8 mouse cellular contexts compared by ENCODE assay signal in genomic region chr9:61373942-61374900, GRCm38 (mm10). TPM values are rescaled to one million over a fixed set of nuclear protein-coding genes. Genes with fewer than 3 reads are reported as not detected.
DNase-seq lines count a peak whose midpoint lies in the region; ATAC-seq and TF ChIP-seq lines count a peak whose summit lies in the region.

No protein-coding gene starts in this region.

- H3K36me3 ChIP-seq in G1E (replicated peaks), result peaks cover 28% of the 10 kb centered on the region
- H3K36me3 ChIP-seq in hindbrain, embryonic 11.5 days (ENCODE audit: control insufficient read depth, insufficient read depth, low read length), result no peaks in the 10 kb centered on the region
- H3K36me3 ChIP-seq in liver, embryonic 14.5 days (replicated peaks; ENCODE audit: control insufficient read depth, insufficient read depth, low read depth), result no peaks in the 10 kb centered on the region

- H3K27me3 ChIP-seq in G1E (ENCODE audit: insufficient read depth, low read length), result peaks cover 6% of the 10 kb centered on the region
- no peaks in the 10 kb centered on the region for H3K27me3 ChIP-seq in hindbrain, embryonic 11.5 days (ENCODE audit: control insufficient read depth, insufficient read depth, low read length)
- H3K27me3 ChIP-seq in liver, embryonic 14.5 days (ENCODE audit: control insufficient read depth, insufficient read depth, low read length), result peaks cover 28% of the 10 kb centered on the region

- under 1% methylated on average over 49 of the region's 51 CpGs for WGBS in hindbrain, embryonic 11.5 days
- WGBS in liver, embryonic 14.5 days (ENCODE audit: insufficient replicate concordance), result 3% methylated on average over 42 of the region's 51 CpGs
- WGBS in olfactory bulb, adult 2 months, result 3% methylated on average over 51 of the region's 51 CpGs

- H3K4me3 ChIP-seq in G1E (ENCODE audit: low read depth, low read length), result peak overlapping the region; percentile 75
- H3K4me3 ChIP-seq in hindbrain, embryonic 11.5 days (ENCODE audit: low read depth, low read length), result peak overlapping the region; percentile 98
- peak overlapping the region; percentile 72 to 77 for H3K4me3 ChIP-seq in liver, embryonic 14.5 days (ENCODE audit: insufficient read depth in 1 of 2, low read depth in 2 of 2, low read length in 2 of 2)
- H3K4me3 ChIP-seq in olfactory bulb, adult 2 months (ENCODE audit: insufficient read depth, low read depth, low read length), result peak overlapping the region; percentile 68

- peak overlapping the region; percentile 49 for H3K4me2 ChIP-seq in hindbrain, embryonic 11.5 days (replicated peaks; ENCODE audit: low read depth, low read length)
- peak overlapping the region; percentile 99 for H3K4me2 ChIP-seq in liver, embryonic 14.5 days (ENCODE audit: low read depth)

- peaks cover 42% of the 10 kb centered on the region for H3K4me1 ChIP-seq in G1E (ENCODE audit: insufficient read depth, low read depth, low read length)
- peaks cover 35% of the 10 kb centered on the region for H3K4me1 ChIP-seq in hindbrain, embryonic 11.5 days (replicated peaks; ENCODE audit: control insufficient read depth, insufficient read depth, low read length)
- peaks cover 31 to 36% of the 10 kb centered on the region in 2 experiments for H3K4me1 ChIP-seq in liver, embryonic 14.5 days (replicated peaks; ENCODE audit: control insufficient read depth in 2 of 2, insufficient read depth in 2 of 2, low read length in 1 of 2)
- peaks cover 38% of the 10 kb centered on the region for H3K4me1 ChIP-seq in olfactory bulb, adult 2 months (ENCODE audit: control insufficient read depth, insufficient read depth, low read length)

- TF ChIP-seq EP300 in liver, embryonic 14.5 days (IDR thresholded peaks at IDR 0.05; ENCODE audit: low read depth), result no peak

- H3K9ac ChIP-seq in hindbrain, embryonic 11.5 days (ENCODE audit: low read depth, low read length), result peak overlapping the region; percentile 100
- H3K9ac ChIP-seq in liver, embryonic 14.5 days (replicated peaks), result peak overlapping the region; percentile 66

- H3K27ac ChIP-seq in hindbrain, embryonic 11.5 days (ENCODE audit: low read depth, low read length), result peak overlapping the region; percentile 93
- H3K27ac ChIP-seq in liver, embryonic 14.5 days, result no peak overlapping the region
- peak overlapping the region; percentile 22; the same call in 1 of the 2 replicates for H3K27ac ChIP-seq in olfactory bulb, adult 2 months (ENCODE audit: insufficient read depth, low read depth, low read length)

- no peak for TF ChIP-seq POLR2A in olfactory bulb, adult 2 months (IDR thresholded peaks at IDR 0.05; ENCODE audit: insufficient read depth, low read depth, low read length)

- DNase-seq in kidney, adult 11 months, result peak; percentile 35
- no peak for DNase-seq in kidney, adult 9 months
- DNase-seq in G1E (ENCODE audit: low spot score), result no peak
- DNase-seq in embryo, embryonic 11 days, result peak; percentile 92
- DNase-seq in hindbrain, embryonic 11.5 days (ENCODE audit: low spot score), result peak; percentile 85
- no peak for DNase-seq in liver, embryonic 14.5 days (ENCODE audit: low read depth in 3 of 3, low spot score in 3 of 3)

- TF ChIP-seq CTCF in G1E (IDR thresholded peaks at IDR 0.05; ENCODE audit: low read depth, low read length), result no peak
- TF ChIP-seq CTCF in liver, embryonic 14.5 days (IDR thresholded peaks at IDR 0.05; ENCODE audit: low read depth), result no peak
- TF ChIP-seq CTCF in olfactory bulb, adult 2 months (IDR thresholded peaks at IDR 0.05; ENCODE audit: insufficient read depth, low read depth, low read length), result no peak

- H3K9me3 ChIP-seq in G1E (replicated peaks), result peaks cover 14% of the 10 kb centered on the region
- H3K9me3 ChIP-seq in hindbrain, embryonic 11.5 days (ENCODE audit: control insufficient read depth, low read length), result no peaks in the 10 kb centered on the region
- H3K9me3 ChIP-seq in liver, embryonic 14.5 days (ENCODE audit: control insufficient read depth, low read length), result no peaks in the 10 kb centered on the region

- ATAC-seq in G1E (ENCODE audit: extremely low read depth, insufficient number of reproducible peaks, low FRiP score, poor library complexity, severe bottlenecking), result no peak
- ATAC-seq in hindbrain, embryonic 11.5 days (ENCODE audit: low FRiP score), result no peak
- ATAC-seq in liver, embryonic 14.5 days (ENCODE audit: insufficient read depth), result no peak
- ATAC-seq in frontal cortex, adult (ENCODE audit: low TSS enrichment), result no peak

RNA-seq across cellular contexts. Expression of gene Tle3, which starts 2.1 kb away (rescaled TPM):
- total RNA-seq in G1E (2014; fragmentation: Nextera tagmentation), result 131 and 136 TPM in 2 replicates
- total RNA-seq in G1E (2017), result 22.7 and 29.7 TPM in 2 replicates
- 144 and 162 TPM in 2 replicates for polyA plus RNA-seq in G1E (2012)
- 33.7 and 36.7 TPM in 2 replicates for polyA plus RNA-seq in hindbrain, embryonic 11.5 days (2014; fragmentation: Nextera tagmentation; extraction: Ambion mirVana)
- polyA plus RNA-seq in liver, embryonic 14.5 days (2012; rRNA removed), result 4.6 and 4.7 TPM in 2 replicates
- 2.7 and 2.9 TPM in 2 replicates for polyA plus RNA-seq in liver, embryonic 14.5 days (2014; fragmentation: Nextera tagmentation; extraction: Ambion mirVana)
- polyA plus RNA-seq in olfactory bulb, adult 2 months (2012; ENCODE audit: insufficient read depth, insufficient read length, low replicate concordance, missing spikeins), result not detected in 2 replicates

Comparison
In these comparisons a context has a peak if more than half of its experiments do, and no peak if none do; other contexts are left out.
1. DNase-seq: peak in kidney, adult 11 months (single experiment), embryo, embryonic 11 days (single experiment) and hindbrain, embryonic 11.5 days (single experiment); none in kidney, adult 9 months (single experiment), G1E (single experiment) and liver, embryonic 14.5 days (0 of 3).
2. Peak in every context shown above with its lines, with median percentiles within 50 percentile points of each other: H3K4me3 ChIP-seq.